8 mouse cellular contexts compared by ENCODE assay signal in the genomic region with DNA sequence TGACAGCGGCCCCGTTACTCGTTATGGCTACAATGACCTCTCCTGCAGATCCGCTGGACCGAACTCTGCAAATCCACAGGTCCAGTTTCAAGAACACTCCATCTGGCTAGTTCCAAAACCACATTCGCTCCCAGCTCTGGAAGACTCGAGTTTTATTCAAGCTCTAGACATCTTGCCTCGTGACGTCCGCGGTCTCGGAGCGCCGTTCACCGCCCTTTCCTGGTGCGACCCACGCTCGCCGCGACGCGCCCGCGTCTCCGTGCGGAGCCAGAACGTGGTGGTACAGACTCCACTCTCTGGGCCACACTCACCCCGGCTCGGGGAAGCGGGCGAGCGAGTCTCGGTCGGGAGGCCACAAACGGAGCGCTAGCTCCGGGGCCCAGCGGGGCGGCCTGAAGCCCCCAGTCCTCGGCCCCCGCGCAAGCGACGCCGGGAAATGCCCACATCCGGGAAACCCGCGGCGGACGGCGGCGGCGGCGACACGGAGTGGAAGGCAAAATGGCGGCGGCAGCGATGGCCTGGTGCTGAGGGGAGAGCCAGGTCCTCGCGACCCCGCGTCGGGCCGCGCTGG. TPM values are rescaled to one million over a fixed set of nuclear protein-coding genes. Genes with fewer than 3 reads are reported as not detected.
A peak's percentile ranks its signal among the peaks of the same experiment; 100 is the strongest.
DNase-seq lines count a peak whose midpoint lies in the region; ATAC-seq and TF ChIP-seq lines count a peak whose summit lies in the region.

A gene (minus strand): TSS at position 406 of the 571 bp plus-strand sequence.
A gene (plus strand): TSS at position 484 of the 571 bp plus-strand sequence.

- H3K27ac ChIP-seq in bone marrow macrophage, adult 2 months (ENCODE audit: insufficient read depth, low read depth, low read length), result peak within 1 kb of the TSS; percentile 77
- peak within 1 kb of the TSS; percentile 97 for H3K27ac ChIP-seq in embryonic facial prominence, embryonic 15.5 days (replicated peaks)
- H3K27ac ChIP-seq in limb, embryonic 13.5 days, result peak within 1 kb of the TSS; percentile 98
- H3K27ac ChIP-seq in midbrain, embryonic 15.5 days, result peak within 1 kb of the TSS; percentile 97

- no peaks in the 10 kb centered on the region for H3K27me3 ChIP-seq in embryonic facial prominence, embryonic 15.5 days
- no peaks in the 10 kb centered on the region for H3K27me3 ChIP-seq in limb, embryonic 13.5 days
- H3K27me3 ChIP-seq in midbrain, embryonic 15.5 days (replicated peaks), result no peaks in the 10 kb centered on the region

- DNase-seq in 416B (ENCODE audit: low read depth), result peak; percentile 65
- DNase-seq in heart, adult 8-10 months (ENCODE audit: low spot score), result peak; percentile 83
- DNase-seq in kidney, adult 9 months, result peak; percentile 84
- DNase-seq in spleen, adult 18-20 months, result peak; percentile 71 to 86

- no peak for TF ChIP-seq CTCF in bone marrow macrophage, adult 2 months (IDR thresholded peaks at IDR 0.05; ENCODE audit: low read depth, low read length)

- TF ChIP-seq POLR2A in bone marrow macrophage, adult 2 months (IDR thresholded peaks at IDR 0.05; ENCODE audit: borderline replicate concordance, low read depth, low read length), result no peak

- H3K4me1 ChIP-seq in bone marrow macrophage, adult 2 months (ENCODE audit: control insufficient read depth, insufficient read depth, low read length), result peaks cover 14% of the 10 kb centered on the region
- H3K4me1 ChIP-seq in embryonic facial prominence, embryonic 15.5 days, result peaks cover 26% of the 10 kb centered on the region
- peaks cover 36% of the 10 kb centered on the region for H3K4me1 ChIP-seq in limb, embryonic 13.5 days
- H3K4me1 ChIP-seq in midbrain, embryonic 15.5 days, result peaks cover 52% of the 10 kb centered on the region

- H3K4me3 ChIP-seq in bone marrow macrophage, adult 2 months (ENCODE audit: insufficient read depth, low read length), result peak within 1 kb of the TSS; percentile 84
- peak within 1 kb of the TSS; percentile 98 for H3K4me3 ChIP-seq in embryonic facial prominence, embryonic 15.5 days (replicated peaks)
- H3K4me3 ChIP-seq in limb, embryonic 13.5 days, result peak within 1 kb of the TSS; percentile 97
- peak within 1 kb of the TSS; percentile 94 for H3K4me3 ChIP-seq in midbrain, embryonic 15.5 days

- no peaks in the 10 kb centered on the region for H3K9me3 ChIP-seq in embryonic facial prominence, embryonic 15.5 days (replicated peaks)
- H3K9me3 ChIP-seq in limb, embryonic 13.5 days, result no peaks in the 10 kb centered on the region
- no peaks in the 10 kb centered on the region for H3K9me3 ChIP-seq in midbrain, embryonic 15.5 days

- WGBS in embryonic facial prominence, embryonic 15.5 days, result under 1% methylated on average over 63 of the region's 65 CpGs
- WGBS in limb, embryonic 13.5 days, result under 1% methylated on average over 51 of the region's 65 CpGs
- under 1% methylated on average over 64 of the region's 65 CpGs for WGBS in midbrain, embryonic 15.5 days

- H3K4me2 ChIP-seq in embryonic facial prominence, embryonic 15.5 days (replicated peaks), result peak within 1 kb of the TSS; percentile 53
- peak within 1 kb of the TSS; percentile 81 for H3K4me2 ChIP-seq in limb, embryonic 13.5 days (replicated peaks)
- H3K4me2 ChIP-seq in midbrain, embryonic 15.5 days, result peak within 1 kb of the TSS; percentile 74

- peak within 1 kb of the TSS; percentile 100 for H3K9ac ChIP-seq in embryonic facial prominence, embryonic 15.5 days
- peak within 1 kb of the TSS; percentile 98 for H3K9ac ChIP-seq in limb, embryonic 13.5 days
- peak within 1 kb of the TSS; percentile 96 for H3K9ac ChIP-seq in midbrain, embryonic 15.5 days

- peak; percentile 85 for ATAC-seq in embryonic facial prominence, embryonic 15.5 days (ENCODE audit: insufficient number of reproducible peaks, low FRiP score, low TSS enrichment, low read depth)
- ATAC-seq in limb, embryonic 13.5 days (ENCODE audit: low FRiP score, low read depth), result peak; percentile 87
- ATAC-seq in midbrain, embryonic 15.5 days (replicated peaks), result peak; percentile 92

- H3K36me3 ChIP-seq in embryonic facial prominence, embryonic 15.5 days, result peaks cover 33% of the 10 kb centered on the region
- H3K36me3 ChIP-seq in limb, embryonic 13.5 days, result peaks cover 36% of the 10 kb centered on the region
- peaks cover 17% of the 10 kb centered on the region for H3K36me3 ChIP-seq in midbrain, embryonic 15.5 days (replicated peaks)

RNA-seq across cellular contexts. Expression of the first gene that starts in this region (rescaled TPM):
- 44.5 and 49.0 TPM in 2 replicates for polyA plus RNA-seq in bone marrow macrophage, adult 2 months (2012; ENCODE audit: insufficient read depth, insufficient read length, missing spikeins)
- 124 and 128 TPM in 2 replicates for polyA plus RNA-seq in embryonic facial prominence, embryonic 15.5 days (2015; fragmentation: Nextera tagmentation; extraction: Ambion mirVana)
- total RNA-seq in heart, adult 8-10 months (2022), result 100 to 1,000 TPM in 1 of 4 experiments, 10 to 100 TPM in 3; 94.3 to 102 (median 98.0) TPM
- polyA plus RNA-seq in limb, embryonic 13.5 days (2015; fragmentation: Nextera tagmentation; extraction: Ambion mirVana), result 125 and 132 TPM in 2 replicates
- 155 and 156 TPM in 2 replicates for polyA plus RNA-seq in midbrain, embryonic 15.5 days (2015; fragmentation: Nextera tagmentation; extraction: Ambion mirVana)

RNA-seq across cellular contexts. Expression of the second gene that starts in this region (rescaled TPM):
- 16.1 and 18.9 TPM in 2 replicates for polyA plus RNA-seq in bone marrow macrophage, adult 2 months (2012; ENCODE audit: insufficient read depth, insufficient read length, missing spikeins)
- polyA plus RNA-seq in embryonic facial prominence, embryonic 15.5 days (2015; fragmentation: Nextera tagmentation; extraction: Ambion mirVana), result 8.7 and 9.0 TPM in 2 replicates
- 10 to 100 TPM; 10.5 to 12.1 (median 10.8) TPM for total RNA-seq in heart, adult 8-10 months (2022)
- polyA plus RNA-seq in limb, embryonic 13.5 days (2015; fragmentation: Nextera tagmentation; extraction: Ambion mirVana), result 7.3 and 7.6 TPM in 2 replicates
- polyA plus RNA-seq in midbrain, embryonic 15.5 days (2015; fragmentation: Nextera tagmentation; extraction: Ambion mirVana), result 10.2 and 10.4 TPM in 2 replicates

Comparison
In these comparisons a context has a peak if more than half of its experiments do, and no peak if none do; other contexts are left out.
1. Peak in every context shown above with its lines: DNase-seq, ATAC-seq, H3K4me3 ChIP-seq and H3K27ac ChIP-seq.